Mouse (Mus musculus) limb, embryonic 12.5 days (tissue): ENCODE measurements around the gene Slit3. TPM values are rescaled to one million over a fixed set of nuclear protein-coding genes. Genes with fewer than 3 reads are reported as not detected.

Experiments used
- ATAC-seq: fragments of 200-750 bp; cut with Nextera tagmentation; 2 replicates; pipeline ENCODE4 v1.8.0; 2017; ENCODE audit warnings: low read depth, moderate TSS enrichment; ENCODE audit not compliant: insufficient number of reproducible peaks, insufficient read depth, low FRiP score, low TSS enrichment
- H3K27ac ChIP-seq: fragments of 300-500 bp; sonication (generic); 2 replicates; pipeline ENCODE4 v1.5.1; 2016; ENCODE audit warnings: mild to moderate bottlenecking, moderate library complexity
- H3K27me3 ChIP-seq: fragments of 300-500 bp; sonication (generic); 2 replicates; pipeline ENCODE4 v1.6.1; 2016; ENCODE audit warnings: mild to moderate bottlenecking, moderate library complexity
- H3K36me3 ChIP-seq: fragments of 300-500 bp; sonication (generic); 2 replicates; pipeline ENCODE4 v1.6.1; 2016; ENCODE audit warnings: mild to moderate bottlenecking, moderate library complexity
- H3K4me1 ChIP-seq: fragments of 300-500 bp; sonication (generic); replicated peaks from 2 replicates; pipeline ENCODE4 v1.6.1; 2016
- H3K4me2 ChIP-seq: fragments of 300-500 bp; sonication (generic); 2 replicates; pipeline ENCODE4 v1.6.1; 2016; ENCODE audit warnings: mild to moderate bottlenecking, moderate library complexity
- H3K4me3 ChIP-seq: fragments of 300-500 bp; sonication (generic); replicated peaks from 2 replicates; pipeline ENCODE4 v1.5.1; 2016; ENCODE audit warnings: mild to moderate bottlenecking
- H3K9ac ChIP-seq: fragments of 300-500 bp; sonication (generic); replicated peaks from 2 replicates; pipeline ENCODE4 v1.6.1; 2016; ENCODE audit warnings: mild to moderate bottlenecking, moderate library complexity
- H3K9me3 ChIP-seq: fragments of 300-500 bp; sonication (generic); 2 replicates; pipeline ENCODE4 v1.6.1; 2016; ENCODE audit warnings: mild to moderate bottlenecking, moderate library complexity
- WGBS: fragments of 180-500 bp; shearing (Covaris S2); methylation state at CpG from one replicate; pipeline ENCODE4 v1.1.7; 2016; 5-methylcytosine and 5-hydroxymethylcytosine counted together
- polyA plus RNA-seq: library from polyadenylated mRNA; unstranded; fragments of >200 nt; fragmentation: Nextera tagmentation; extraction: Ambion mirVana; gene quantifications from 2 replicates; pipeline ENCODE4 v1.2.1, GENCODE M21; 2016

Gene Slit3
- polyA plus RNA-seq, 1 experiment from 2014 or later = 29.7 TPM

DNA sequence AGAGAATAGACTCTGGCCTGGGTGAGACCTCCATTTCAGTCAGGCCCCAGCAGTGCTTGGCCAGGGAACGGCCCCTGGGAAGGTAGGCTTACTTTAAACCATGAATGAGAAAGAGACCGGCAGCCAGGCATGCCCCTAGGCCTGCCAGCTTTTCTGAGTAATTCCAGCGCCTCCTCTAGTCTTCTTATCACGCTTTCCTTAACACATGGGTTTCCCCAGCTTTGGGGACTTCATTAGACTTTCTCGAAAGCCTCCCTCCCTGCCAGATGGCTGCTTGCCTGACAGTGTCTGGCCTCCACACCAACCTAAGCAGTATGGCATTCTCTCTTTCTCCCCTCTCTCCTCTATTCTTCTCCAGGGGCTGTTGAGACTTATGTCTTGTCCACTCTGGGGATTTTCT, 24.5 kb upstream of the Slit3 start:
- WGBS = 59% methylated on average over 5 of the region's 5 CpGs
- Histone ChIP-seq H3K4me2 (no peak overlapping the region), H3K9ac (no peak overlapping the region), H3K4me1 (no peaks in the 10 kb centered on the region), H3K9me3 (no peaks in the 10 kb centered on the region), H3K27me3 (no peaks in the 10 kb centered on the region), H3K36me3 (no peaks in the 10 kb centered on the region), H3K4me3 (no peak overlapping the region), H3K27ac (no peak overlapping the region)
- ATAC-seq = no peak

DNA sequence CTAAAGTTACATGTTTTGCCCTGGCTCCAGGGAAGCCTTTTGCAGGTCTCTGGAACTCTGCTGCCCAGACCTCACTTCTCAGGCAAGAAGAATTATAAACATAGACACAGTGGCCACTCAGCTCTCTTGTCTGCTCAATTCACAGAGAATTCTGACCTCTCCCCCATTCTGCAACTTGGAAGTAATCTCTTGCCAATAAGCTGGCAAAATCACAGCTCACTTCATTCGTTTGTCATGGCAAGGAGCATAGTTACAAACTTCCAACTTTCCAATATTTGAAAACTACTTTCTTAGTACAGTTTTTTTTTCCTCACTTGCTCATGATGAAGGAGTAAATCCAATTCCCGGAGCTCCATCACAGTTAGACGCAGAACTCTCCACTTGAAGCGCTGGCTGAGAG, 11.2 kb upstream of the Slit3 start:
- H3K4me3 ChIP-seq = no peak overlapping the region
- H3K27me3 ChIP-seq = no peaks in the 10 kb centered on the region
- no peaks in the 10 kb centered on the region; the same call in 1 of the 2 replicates for H3K9me3 ChIP-seq
- no peak for ATAC-seq
- no peak overlapping the region for H3K4me2 ChIP-seq
- no peaks in the 10 kb centered on the region for H3K36me3 ChIP-seq
- no peak overlapping the region for H3K9ac ChIP-seq
- 0 out of 2 replicates have a peak, but pooled peaks cover 13% of the 10 kb centered on the region for H3K4me1 ChIP-seq
- 52% methylated on average over 4 of the region's 4 CpGs for WGBS
- H3K27ac ChIP-seq = no peak overlapping the region

DNA sequence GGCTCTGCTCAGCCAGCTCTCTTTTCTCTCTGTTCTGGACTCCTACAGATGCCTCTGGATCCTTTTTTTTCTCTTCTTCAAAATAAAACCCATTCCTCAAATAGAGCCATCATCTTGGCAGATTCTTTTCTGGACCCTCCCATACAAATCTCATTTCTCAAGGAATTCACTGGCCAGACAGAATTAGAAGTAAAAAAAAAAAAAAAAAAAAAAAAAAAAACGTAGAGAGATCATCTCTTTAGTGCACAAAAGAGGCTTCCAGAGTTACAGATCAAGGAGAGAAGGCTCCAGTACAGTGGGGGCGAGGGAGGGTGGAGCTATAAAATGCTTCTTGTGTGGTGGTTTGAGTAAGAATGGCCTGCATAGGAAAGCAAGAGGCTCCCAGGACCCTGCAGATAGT, 10.2 kb upstream of the Slit3 start:
- no peaks in the 10 kb centered on the region for H3K9me3 ChIP-seq
- no peaks in the 10 kb centered on the region for H3K36me3 ChIP-seq
- H3K27me3 ChIP-seq = no peaks in the 10 kb centered on the region
- no peak overlapping the region for H3K4me2 ChIP-seq
- ATAC-seq = no peak
- H3K4me1 ChIP-seq = 0 out of 2 replicates have a peak, but pooled peaks cover 13% of the 10 kb centered on the region
- H3K4me3 ChIP-seq = no peak overlapping the region
- H3K9ac ChIP-seq = no peak overlapping the region
- WGBS = 59% methylated on average over 2 of the region's 2 CpGs
- H3K27ac ChIP-seq = no peak overlapping the region

DNA sequence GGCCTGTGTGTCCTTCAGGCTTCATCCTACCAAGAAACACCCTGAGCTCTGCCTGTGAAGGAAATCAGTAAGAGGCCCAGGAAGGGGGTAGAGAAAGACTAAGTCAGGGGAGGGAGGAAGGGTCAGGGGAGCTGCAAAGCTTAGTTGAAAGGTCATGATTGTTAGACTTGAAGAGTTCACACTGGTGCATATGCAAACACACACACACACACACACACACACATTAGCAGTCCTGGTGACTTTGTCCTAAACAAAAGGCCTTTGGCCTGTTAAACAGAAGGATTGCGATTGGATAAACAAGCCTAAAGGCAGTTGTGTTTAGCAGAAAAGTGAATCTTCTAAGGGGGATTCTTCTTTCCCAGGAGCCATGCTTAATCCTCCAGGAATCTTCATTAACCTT, 7.7 kb upstream of the Slit3 start:
- H3K27ac ChIP-seq = no peak overlapping the region
- no peak overlapping the region for H3K9ac ChIP-seq
- 82% methylated on average over 1 of the region's 1 CpGs for WGBS

DNA sequence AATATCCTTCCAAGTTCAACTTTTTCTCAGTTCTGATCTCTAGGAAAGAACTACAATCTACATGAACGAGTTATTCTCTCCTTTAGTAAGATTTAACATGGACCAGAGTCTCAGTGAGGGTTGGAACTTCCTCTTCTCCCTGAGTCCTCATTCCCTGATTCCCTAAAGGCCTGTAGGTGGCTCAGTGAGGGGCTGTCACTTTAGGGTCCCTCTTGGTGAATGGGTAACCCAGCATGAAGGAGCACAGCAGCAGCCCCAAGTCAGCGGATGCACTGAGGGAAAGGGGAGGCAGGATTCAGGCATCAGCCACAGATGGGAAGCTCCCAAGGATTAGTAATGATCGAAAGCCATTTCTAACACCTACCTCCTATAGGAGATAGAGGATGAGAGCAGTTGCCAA, 4.6 kb upstream of the Slit3 start:
- H3K27ac ChIP-seq = no peak overlapping the region
- WGBS = 77% methylated on average over 3 of the region's 3 CpGs
- no peaks in the 10 kb centered on the region; the same call in 1 of the 2 replicates for H3K27me3 ChIP-seq
- H3K4me2 ChIP-seq = no peak overlapping the region
- H3K4me1 ChIP-seq = peaks cover 27% of the 10 kb centered on the region
- no peak for ATAC-seq
- no peak overlapping the region for H3K4me3 ChIP-seq
- H3K36me3 ChIP-seq = no peaks in the 10 kb centered on the region
- no peaks in the 10 kb centered on the region for H3K9me3 ChIP-seq
- H3K9ac ChIP-seq = no peak overlapping the region

More for the DNA sequence above, 7.7 kb upstream of the Slit3 start:
- no peak for ATAC-seq
- Histone ChIP-seq H3K9me3 (no peaks in the 10 kb centered on the region), H3K4me2 (no peak overlapping the region), H3K27me3 (no peaks in the 10 kb centered on the region), H3K4me3 (no peak overlapping the region), H3K4me1 (0 out of 2 replicates have a peak, but pooled peaks cover 13% of the 10 kb centered on the region), H3K36me3 (no peaks in the 10 kb centered on the region)

DNA sequence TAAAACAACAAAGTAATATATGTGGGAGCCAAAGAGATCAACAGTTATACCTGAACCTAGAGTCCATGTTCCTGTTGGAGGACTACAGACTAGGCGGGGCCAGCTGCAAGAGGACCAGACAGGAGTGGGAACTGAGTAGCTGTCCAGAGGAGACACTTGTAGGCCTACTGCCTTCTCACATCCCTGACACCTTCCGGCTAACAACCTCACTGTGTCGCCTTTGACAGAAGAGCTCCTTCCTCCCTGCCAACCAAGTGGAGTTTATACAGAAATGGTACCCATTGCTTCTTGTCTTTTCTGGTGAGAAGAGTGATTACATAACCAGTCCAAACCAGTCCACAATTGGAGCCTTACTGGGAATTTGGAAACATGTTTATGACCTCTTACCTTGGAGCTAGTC, 3.2 kb upstream of the Slit3 start:
- Histone ChIP-seq H3K27me3 (peaks cover 5% of the 10 kb centered on the region; the same call in 1 of the 2 replicates), H3K4me1 (peaks cover 34% of the 10 kb centered on the region)

DNA sequence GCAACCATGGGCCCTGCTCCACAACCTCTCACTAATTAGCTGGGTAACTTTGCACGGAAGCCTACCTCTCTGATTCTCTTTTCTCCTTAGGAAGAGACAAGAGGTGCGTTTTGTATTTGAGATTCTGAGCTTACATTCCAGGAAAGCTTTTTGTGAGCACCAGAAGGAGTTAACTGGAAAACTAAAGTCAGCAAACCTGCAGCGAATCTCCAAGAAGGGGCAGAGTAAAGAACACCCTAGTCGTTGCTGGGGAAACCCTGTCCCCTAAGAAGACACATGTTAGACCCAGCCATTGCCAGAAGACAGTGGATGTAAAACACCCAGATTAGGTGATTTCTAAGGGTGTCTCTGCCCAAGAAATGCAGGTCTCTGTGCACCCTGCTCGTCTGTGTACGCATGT, 2.3 kb upstream of the Slit3 start:
- no peak overlapping the region for H3K4me2 ChIP-seq
- H3K9ac ChIP-seq = no peak overlapping the region
- no peaks in the 10 kb centered on the region for H3K9me3 ChIP-seq
- no peak for ATAC-seq
- no peak overlapping the region for H3K27ac ChIP-seq
- H3K27me3 ChIP-seq = peaks cover 5% of the 10 kb centered on the region; the same call in 1 of the 2 replicates
- no peaks in the 10 kb centered on the region for H3K36me3 ChIP-seq
- 66% methylated on average over 6 of the region's 6 CpGs for WGBS
- H3K4me1 ChIP-seq = peaks cover 38% of the 10 kb centered on the region
- H3K4me3 ChIP-seq = no peak overlapping the region

More for the DNA sequence above, 3.2 kb upstream of the Slit3 start:
- no peak for ATAC-seq
- Histone ChIP-seq H3K36me3 (no peaks in the 10 kb centered on the region), H3K9me3 (no peaks in the 10 kb centered on the region), H3K9ac (no peak overlapping the region), H3K27ac (no peak overlapping the region), H3K4me3 (no peak overlapping the region), H3K4me2 (no peak overlapping the region)
- WGBS = 85% methylated on average over 3 of the region's 3 CpGs

DNA sequence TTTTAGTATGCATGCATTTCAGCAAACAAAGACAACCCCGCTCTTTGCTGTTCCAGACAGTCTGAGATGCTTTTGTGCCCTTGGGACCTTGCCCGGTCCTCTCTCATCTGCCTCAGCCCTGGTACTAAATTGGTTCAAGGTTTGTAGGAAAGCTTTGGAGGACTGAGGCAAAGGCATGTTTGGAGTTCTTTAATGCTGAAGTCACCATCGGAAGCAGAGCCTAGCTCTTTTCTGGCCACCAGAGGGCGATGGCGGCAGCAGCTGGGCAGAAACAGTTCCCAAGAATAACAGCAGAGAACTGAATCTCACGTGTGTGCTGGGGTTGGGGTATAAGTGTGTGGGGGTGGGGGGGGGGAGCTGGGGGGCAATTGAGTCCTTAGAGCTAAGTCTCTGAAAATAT, 1.7 kb upstream of the Slit3 start:
- H3K27ac ChIP-seq = no peak overlapping the region; the same call in 1 of the 2 replicates

DNA sequence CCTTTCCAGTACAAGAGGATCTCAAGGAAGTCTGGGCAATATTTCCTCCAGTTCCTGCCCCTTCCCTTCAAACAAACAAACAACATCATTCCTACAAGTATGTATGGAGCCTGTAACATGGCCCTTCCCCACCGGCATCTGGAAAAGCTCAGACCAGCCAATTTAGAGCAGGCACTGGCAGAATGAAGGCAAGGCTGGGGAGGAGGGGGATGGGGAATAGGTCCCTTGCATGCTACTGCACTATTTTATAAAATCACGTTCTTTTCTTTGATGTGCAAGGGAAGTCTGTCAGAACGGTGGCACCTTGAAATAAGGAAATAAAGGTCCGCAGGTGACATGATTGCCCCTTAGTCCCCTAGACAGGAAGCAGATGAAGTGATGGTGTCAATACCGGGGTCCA, 948 bp upstream of the Slit3 start:
- 10% methylated on average over 5 of the region's 5 CpGs for WGBS
- Histone ChIP-seq H3K36me3 (no peaks in the 10 kb centered on the region), H3K4me3 (peak overlapping the region; percentile 91), H3K4me1 (peaks cover 51% of the 10 kb centered on the region), H3K9me3 (no peaks in the 10 kb centered on the region), H3K4me2 (peak overlapping the region; percentile 87), H3K27ac (peak overlapping the region; percentile 92), H3K9ac (no peak overlapping the region), H3K27me3 (peaks cover 5% of the 10 kb centered on the region; the same call in 1 of the 2 replicates)
- ATAC-seq = no peak

More for the DNA sequence above, 1.7 kb upstream of the Slit3 start:
- Histone ChIP-seq H3K9me3 (no peaks in the 10 kb centered on the region), H3K4me2 (no peak overlapping the region), H3K27me3 (peaks cover 5% of the 10 kb centered on the region; the same call in 1 of the 2 replicates), H3K36me3 (no peaks in the 10 kb centered on the region), H3K4me1 (peaks cover 44% of the 10 kb centered on the region), H3K9ac (no peak overlapping the region), H3K4me3 (no peak overlapping the region)
- no peak for ATAC-seq
- WGBS = 4% methylated on average over 6 of the region's 6 CpGs

DNA sequence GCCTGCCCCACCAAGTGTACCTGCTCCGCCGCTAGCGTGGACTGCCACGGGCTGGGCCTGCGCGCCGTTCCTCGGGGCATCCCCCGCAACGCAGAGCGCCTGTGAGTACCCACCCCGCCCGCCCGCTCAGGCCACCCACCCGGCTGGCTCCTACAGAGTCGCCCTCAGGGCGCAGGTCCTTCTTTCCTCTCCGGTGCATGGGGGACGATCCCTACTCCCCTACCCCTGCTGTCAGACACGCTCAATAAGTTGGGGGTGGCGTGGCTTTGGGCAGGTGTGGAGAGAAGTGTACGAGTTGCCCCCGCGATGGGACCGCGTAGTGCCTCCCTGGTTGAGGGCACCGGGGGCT, 561 bp downstream of the Slit3 start:
- H3K4me3 ChIP-seq = peak overlapping the region; percentile 91
- H3K27ac ChIP-seq = peak overlapping the region; percentile 92
- H3K9ac ChIP-seq = peak overlapping the region; percentile 90
- H3K27me3 ChIP-seq = peaks cover 5% of the 10 kb centered on the region; the same call in 1 of the 2 replicates
- no peaks in the 10 kb centered on the region for H3K36me3 ChIP-seq
- whole genome bisulfite sequencing = under 1% methylated on average over 27 of the region's 27 CpGs
- H3K4me1 ChIP-seq = peaks cover 66% of the 10 kb centered on the region
- ATAC-seq = no peak
- H3K4me2 ChIP-seq = peak overlapping the region; percentile 87
- H3K9me3 ChIP-seq = no peaks in the 10 kb centered on the region

DNA sequence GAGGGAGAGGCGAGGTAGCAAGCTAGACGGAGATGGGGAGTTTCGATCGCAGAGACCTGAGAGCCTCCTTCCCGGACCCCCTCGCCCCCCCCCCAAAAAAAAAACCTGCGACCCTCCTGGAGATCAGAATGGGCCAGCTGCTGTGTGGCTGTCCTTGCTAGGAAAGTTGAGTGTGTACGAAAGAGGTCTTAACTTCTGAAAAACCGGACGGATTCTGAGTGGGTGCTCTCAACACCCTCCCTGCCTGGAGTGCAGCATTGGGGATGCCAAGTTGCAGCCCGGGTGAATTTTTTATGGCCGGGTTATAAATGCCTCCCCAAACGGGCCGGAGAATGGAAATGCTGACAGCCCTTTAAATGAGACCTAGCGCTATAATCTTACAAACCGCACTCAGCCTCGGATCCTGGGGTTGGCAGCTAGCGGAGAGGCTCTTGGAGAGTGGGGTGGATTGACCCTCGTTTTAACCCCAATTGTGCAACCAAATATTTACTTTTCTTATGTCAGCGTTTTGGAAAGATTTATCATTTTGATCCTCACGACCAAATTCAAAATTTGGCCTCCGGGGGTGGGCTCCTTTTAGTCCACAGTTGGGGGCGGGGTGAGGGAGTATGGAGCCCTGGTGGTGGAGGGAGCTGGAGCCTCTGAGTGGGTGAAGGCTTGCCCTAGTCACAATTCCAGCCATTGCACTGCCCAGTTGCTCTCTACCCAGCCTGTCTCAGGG, 1.2 kb downstream of the Slit3 start:
- Histone ChIP-seq H3K27ac (peak overlapping the region; percentile 92), H3K36me3 (no peaks in the 10 kb centered on the region), H3K4me3 (peak overlapping the region; percentile 91), H3K9me3 (no peaks in the 10 kb centered on the region), H3K9ac (peak overlapping the region; percentile 90), H3K4me1 (peaks cover 73% of the 10 kb centered on the region), H3K27me3 (peaks cover 5% of the 10 kb centered on the region; the same call in 1 of the 2 replicates), H3K4me2 (peak overlapping the region; percentile 87)
- under 1% methylated on average over 23 of the region's 23 CpGs for WGBS
- ATAC-seq = no peak
